Mouse (Mus musculus) kidney, postnatal 10 days (tissue): ENCODE data around the gene Gm10563.
"Not testable (repeated sequence)": the region's sequence is repeated elsewhere in the genome, so short reads cannot be mapped to it uniquely, and the experiment has no call there.

Source experiments
- DNase-seq: peaks from one replicate; pipeline ENCODE4 v3.0.0; 2021; ENCODE audit warnings: mixed read lengths

The Gm10563 gene

GRCm38 (mm10) chr4:155595777-155596176 lies 49.4 kb downstream of the Gm10563 start:
- DNase-seq = no peak

GRCm38 (mm10) chr4:155593780-155594179 lies 51.4 kb downstream of the Gm10563 start:
- no peak for DNase-seq

- no peak for DNase-seq
Observed at GRCm38 (mm10) chr4:155591012-155591719, 54.0 kb downstream of the Gm10563 start.

DNA sequence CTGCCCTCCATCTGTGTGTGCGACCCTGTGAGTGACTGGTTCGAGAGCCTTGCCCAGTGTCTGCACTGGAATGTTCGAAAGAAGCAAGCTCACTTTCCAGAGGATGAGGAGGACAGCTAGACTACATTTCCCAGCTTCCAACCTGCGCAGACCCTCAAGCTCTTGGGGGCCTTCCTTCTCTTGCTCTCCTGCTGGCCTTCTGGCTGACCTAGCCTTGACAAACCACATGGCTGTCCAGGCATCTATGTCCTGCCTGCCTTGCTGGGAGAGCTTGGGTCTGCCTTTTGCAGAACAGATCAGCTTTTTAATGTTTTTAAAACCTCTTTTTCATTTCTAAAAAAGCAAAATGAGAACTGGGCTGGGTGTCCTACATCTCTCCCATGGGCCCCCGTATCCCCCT lies 55.9 kb downstream of the Gm10563 start:
- no peak for DNase-seq

DNA sequence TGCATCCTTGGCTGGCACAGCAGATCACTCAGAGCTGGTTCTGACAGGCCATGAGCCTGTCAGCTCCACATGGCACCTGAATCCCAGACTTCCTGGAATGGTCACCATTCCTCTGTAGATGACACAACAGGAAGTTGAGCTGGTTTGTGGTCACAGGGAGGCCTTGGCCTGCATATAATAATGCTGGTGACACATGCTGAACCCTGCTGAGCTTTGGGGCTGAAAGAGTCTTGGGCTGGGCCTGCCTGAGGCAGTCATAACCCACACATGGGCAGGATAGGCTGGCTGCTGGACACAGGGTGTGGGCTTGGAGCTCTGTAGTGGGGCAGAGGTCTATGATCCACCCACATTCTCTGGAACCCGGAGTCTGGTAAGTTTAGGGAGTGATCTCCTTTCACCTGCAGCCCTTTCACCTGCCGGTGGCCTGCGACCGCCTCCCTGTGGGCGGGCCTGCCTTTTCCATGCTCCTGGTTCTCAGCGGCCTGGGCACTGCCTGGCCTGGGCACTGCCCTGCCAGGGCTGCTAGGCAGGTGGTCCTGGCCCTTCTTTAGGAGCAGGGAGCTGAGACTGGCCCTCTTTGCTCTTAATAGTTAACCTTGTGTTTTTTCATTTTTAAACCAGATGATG lies 62.8 kb downstream of the Gm10563 start:
- no peak for DNase-seq

DNA sequence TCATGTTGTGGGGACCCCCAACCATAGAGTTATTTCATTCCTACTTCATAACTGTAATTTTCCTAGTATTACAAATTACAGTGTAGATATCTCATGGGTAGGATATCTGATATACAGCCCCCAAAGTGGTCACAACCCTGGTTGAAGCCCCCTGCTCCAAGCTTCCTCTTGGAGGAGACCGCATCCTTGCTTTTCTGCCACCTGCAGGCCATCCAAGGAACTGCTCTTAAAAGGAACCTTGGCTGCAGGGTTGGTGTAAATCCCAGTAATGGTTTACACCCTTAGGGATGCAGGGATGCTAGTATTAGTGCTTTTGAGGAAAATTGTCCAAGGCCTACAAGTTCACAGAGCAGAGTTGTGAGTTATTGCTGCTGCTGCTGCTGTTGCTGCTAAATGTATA lies 64.8 kb downstream of the Gm10563 start:
- peak; percentile 77 for DNase-seq

GRCm38 (mm10) chr4:155578336-155579125 lies 66.7 kb downstream of the Gm10563 start:
- DNase-seq = peak; percentile 74

DNA sequence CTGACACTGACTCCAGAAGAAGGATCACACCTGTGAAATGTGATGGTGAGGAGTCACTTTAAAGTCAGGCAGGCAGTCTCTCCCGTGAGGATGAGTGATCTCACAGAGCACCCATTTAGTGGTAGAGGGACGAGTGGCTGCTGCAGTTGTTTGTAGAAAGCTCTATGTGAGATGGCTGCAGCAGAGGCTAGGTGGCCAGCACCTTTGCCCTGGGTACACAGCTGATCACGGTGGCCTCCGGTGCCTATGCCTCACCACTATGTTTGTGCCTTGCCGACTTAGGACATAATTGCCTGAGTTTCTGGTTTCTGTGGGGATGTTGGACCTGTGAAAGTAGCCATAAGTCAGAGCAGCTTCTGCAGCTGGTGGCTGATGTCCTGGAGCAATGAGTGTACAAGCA lies 67.5 kb downstream of the Gm10563 start:
- no peak for DNase-seq

- no peak for DNase-seq
Observed at GRCm38 (mm10) chr4:155577132-155577531, 68.1 kb downstream of the Gm10563 start.

GRCm38 (mm10) chr4:155575521-155575920 lies 69.7 kb downstream of the Gm10563 start:
- DNase-seq = no peak

DNA sequence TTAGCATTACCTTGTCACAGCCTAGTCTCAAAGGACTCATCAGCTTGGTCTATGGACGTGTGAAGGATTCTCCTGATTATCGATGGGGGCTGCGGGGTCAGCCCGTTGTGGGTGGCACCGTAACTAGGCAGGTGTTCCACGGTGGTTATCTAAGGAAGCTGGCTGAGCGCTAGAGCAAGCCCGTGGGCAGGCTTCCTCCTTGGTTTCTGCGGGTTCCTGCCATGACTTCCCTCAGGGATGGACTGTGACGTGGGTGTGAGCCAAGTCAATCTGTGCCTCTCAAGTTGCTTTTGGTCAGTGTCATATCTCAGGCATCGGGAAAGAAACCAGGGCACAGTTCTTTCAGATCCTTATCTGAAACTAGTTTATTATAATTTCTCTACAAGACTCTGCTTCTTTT lies 70.3 kb downstream of the Gm10563 start:
- DNase-seq = no peak

DNA sequence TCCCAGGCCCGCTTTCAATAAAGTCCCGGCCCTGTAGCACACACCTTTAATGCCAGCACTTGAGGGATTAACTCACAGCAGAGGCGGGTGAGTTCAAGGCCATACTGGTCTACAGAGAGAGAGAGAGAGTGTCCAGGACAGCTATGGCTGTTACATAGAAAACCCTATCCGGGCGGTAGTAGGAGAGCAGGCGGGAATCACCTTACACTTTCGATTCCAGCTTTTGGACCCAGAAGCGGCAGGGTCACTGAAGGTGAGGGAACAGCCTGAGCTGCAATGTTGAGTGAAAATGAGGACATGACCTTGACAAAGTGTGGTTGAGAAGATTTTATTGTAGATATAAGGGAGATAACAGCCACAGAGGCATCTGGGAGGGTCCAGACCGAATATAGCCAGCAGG lies 71.3 kb downstream of the Gm10563 start:
- no peak for DNase-seq

DNA sequence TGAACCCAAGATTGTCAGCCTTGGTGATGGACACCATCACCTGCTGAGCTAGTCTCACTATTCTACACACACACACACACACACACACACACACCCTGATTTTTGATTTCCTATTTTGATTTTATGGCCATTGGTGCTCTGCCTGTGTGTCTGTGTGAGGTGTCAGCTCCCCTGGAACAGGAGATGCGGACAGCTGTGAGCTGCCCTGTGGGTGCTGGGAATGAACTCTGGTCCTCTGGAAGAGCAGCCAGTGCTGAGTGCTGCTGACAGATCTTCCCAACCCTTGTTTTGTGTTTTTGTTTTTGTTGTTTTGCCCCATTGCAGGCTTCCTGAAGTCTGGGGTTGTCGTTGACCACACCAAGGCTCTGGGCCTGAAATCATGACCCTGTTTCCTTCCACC lies 72.1 kb downstream of the Gm10563 start:
- DNase-seq = no peak

DNA sequence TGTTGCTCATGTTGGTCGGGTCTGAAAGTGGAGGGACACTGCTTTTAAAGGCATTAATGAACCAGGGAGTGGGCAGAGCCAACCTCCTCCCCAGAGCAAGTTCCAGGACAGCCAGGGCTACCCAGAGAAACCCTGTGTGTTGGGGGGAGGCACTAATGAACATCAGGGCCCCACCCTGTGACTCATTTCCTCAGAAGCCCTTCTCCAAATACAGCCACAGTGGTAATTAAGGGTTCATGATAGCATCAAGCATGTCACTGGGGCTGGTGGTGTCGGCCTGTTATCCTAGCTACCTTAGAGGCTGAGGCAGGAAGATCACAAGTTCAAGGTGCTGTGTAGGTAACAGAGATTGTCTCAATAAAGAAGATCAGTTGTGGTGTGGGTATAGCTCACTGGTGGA lies 73.8 kb downstream of the Gm10563 start:
- DNase-seq = no peak

- DNase-seq = not testable (repeated sequence)
Observed at GRCm38 (mm10) chr4:155570315-155570714, 74.9 kb downstream of the Gm10563 start.

DNA sequence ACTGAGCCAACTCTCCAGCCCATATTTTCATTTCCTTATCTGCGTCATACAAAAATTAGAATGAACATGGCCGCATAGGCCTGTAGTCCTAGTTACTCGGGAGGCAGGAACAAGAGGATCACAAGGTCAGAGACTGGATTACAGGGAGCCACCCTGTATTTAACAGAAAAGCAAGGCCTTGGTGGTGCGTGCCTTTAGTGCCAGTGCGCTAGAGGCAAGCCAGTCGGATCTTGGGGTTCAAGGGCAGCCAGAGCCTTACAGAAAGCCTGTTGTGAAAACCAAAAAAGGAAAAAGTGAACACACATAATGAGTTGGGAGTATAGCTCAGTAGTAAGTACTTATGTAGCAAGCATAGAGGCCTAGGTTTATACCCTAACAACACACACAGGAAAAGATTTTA lies 75.4 kb downstream of the Gm10563 start:
- DNase-seq = no peak

- no peak for DNase-seq
Observed at GRCm38 (mm10) chr4:155568632-155569370, 76.4 kb downstream of the Gm10563 start.

- DNase-seq = no peak
Observed at GRCm38 (mm10) chr4:155568170-155568569, 77.0 kb downstream of the Gm10563 start.

DNA sequence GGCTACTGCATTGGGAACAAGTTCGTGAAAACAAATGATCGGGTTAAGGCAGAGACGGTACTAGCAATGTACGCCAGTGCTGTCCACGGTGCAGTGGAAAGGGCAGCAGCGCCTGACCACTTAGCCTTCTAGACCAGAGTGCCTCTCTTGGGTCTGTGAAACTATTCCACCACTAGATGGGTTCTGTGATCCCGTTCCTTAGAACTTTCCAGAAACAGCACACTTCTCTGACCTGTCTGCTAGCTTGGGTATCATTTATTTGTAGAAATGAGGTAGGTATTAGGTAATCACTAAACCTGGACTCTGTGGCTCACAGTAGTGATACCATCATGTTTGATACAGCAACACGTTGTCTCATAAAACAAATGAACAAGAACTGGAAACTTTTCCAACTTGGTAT lies 78.7 kb downstream of the Gm10563 start:
- DNase-seq = no peak
